Mouse (Mus musculus) limb, embryonic 14.5 days (tissue): Measurements from ENCODE around the gene Rab3il1. TPM values are rescaled to one million over a fixed set of nuclear protein-coding genes. Genes with fewer than 3 reads are reported as not detected.

Experiments
- ATAC-seq: fragments of 200-750 bp; cut with Nextera tagmentation; 2 replicates; pipeline ENCODE4 v1.8.0; 2017; ENCODE audit warnings: low read depth, moderate number of reproducible peaks, moderate TSS enrichment; ENCODE audit not compliant: low FRiP score
- DNase-seq: peaks from one replicate; pipeline ENCODE4 v3.0.0-alpha.2; 2015; ENCODE audit warnings: low spot score
- H3K27ac ChIP-seq: fragments of 300-500 bp; sonication (generic); replicated peaks from 2 replicates; pipeline ENCODE4 v1.5.1; 2014; ENCODE audit warnings: low read depth, mild to moderate bottlenecking, low read length, moderate library complexity, mixed read lengths
- H3K27me3 ChIP-seq: fragments of 300-500 bp; sonication (generic); 2 replicates; pipeline ENCODE4 v1.6.1; 2014; ENCODE audit warnings: low read length, mixed read lengths; ENCODE audit not compliant: control insufficient read depth, insufficient read depth
- H3K36me3 ChIP-seq: fragments of 300-500 bp; sonication (generic); 2 replicates; pipeline ENCODE4 v1.6.1; 2014; ENCODE audit warnings: mild to moderate bottlenecking, low read length, moderate library complexity, mixed read lengths; ENCODE audit not compliant: control insufficient read depth, insufficient read depth
- H3K4me1 ChIP-seq: fragments of 300-500 bp; sonication (generic); 2 replicates; pipeline ENCODE4 v1.6.1; 2014; ENCODE audit warnings: antibody characterized with exemption, low read length, mixed read lengths; ENCODE audit not compliant: control insufficient read depth, insufficient read depth
- H3K4me2 ChIP-seq: fragments of 300-500 bp; sonication (generic); replicated peaks from 2 replicates; pipeline ENCODE4 v1.6.1; 2014; ENCODE audit warnings: low read depth, mild to moderate bottlenecking, low read length, moderate library complexity; ENCODE audit not compliant: severe bottlenecking
- H3K4me3 ChIP-seq: fragments of 300-500 bp; sonication (generic); replicated peaks from 2 replicates; pipeline ENCODE4 v1.5.1; 2014; ENCODE audit warnings: low read length
- H3K9ac ChIP-seq: fragments of 300-500 bp; sonication (generic); 2 replicates; pipeline ENCODE4 v1.6.1; 2014; ENCODE audit warnings: mild to moderate bottlenecking, low read depth, low read length, moderate library complexity; ENCODE audit not compliant: severe bottlenecking
- H3K9me3 ChIP-seq: fragments of 300-500 bp; sonication (generic); 2 replicates; pipeline ENCODE4 v1.6.1; 2016; ENCODE audit warnings: low read length; ENCODE audit not compliant: control insufficient read depth
- POLR2A ChIP-seq: fragments of 200-500 bp; IDR thresholded peaks from 2 replicates; pipeline ENCODE4 v1.8.0; 2012; ENCODE audit warnings: inconsistent platforms, mild to moderate bottlenecking, moderate library complexity, borderline replicate concordance; ENCODE audit not compliant: insufficient read depth, insufficient read length; ENCODE audit errors: extremely low read depth
- WGBS: fragments of 180-500 bp; shearing (Covaris S2); extraction: QIAGEN DNeasy Blood & Tissue Kit; methylation state at CpG from one replicate; pipeline ENCODE4 v1.1.7; 2014; 5-methylcytosine and 5-hydroxymethylcytosine counted together
- polyA plus RNA-seq, 2 experiments: library from polyadenylated mRNA; depleted of rRNA in 1 of 2; stranded (reverse) in 1 of 2; unstranded in 1 of 2; fragments of >200 nt; fragmentation: Nextera tagmentation in 1 of 2; extraction: Ambion mirVana in 1 of 2; gene quantifications; 2 replicates each; pipeline versions ENCODE4 v1.2.1 to v1.2.3; 2012 to 2014

Rab3il1 gene
- polyA plus RNA-seq, 2 experiments: 36.1 to 43.9 TPM

GRCm38 (mm10) chr19:10059911-10060567 is 58.6 kb downstream of the Rab3il1 start:
- peak; percentile 54; the same call in 1 of the 2 replicates for ATAC-seq
- no peak for TF ChIP-seq POLR2A
- no peak overlapping the region for H3K4me2 ChIP-seq

GRCm38 (mm10) chr19:10060783-10061590 is 59.5 kb downstream of the Rab3il1 start:
- DNase-seq (no peak), ATAC-seq (no peak)
- Histone ChIP-seq H3K9me3 (no peaks in the 10 kb centered on the region), H3K4me2 (no peak overlapping the region), H3K27me3 (no peaks in the 10 kb centered on the region), H3K9ac (no peak overlapping the region), H3K36me3 (peaks cover 57% of the 10 kb centered on the region), H3K4me3 (no peak overlapping the region), H3K27ac (no peak overlapping the region), H3K4me1 (peaks cover 10% of the 10 kb centered on the region)
- WGBS: 57% methylated on average over 8 of the region's 8 CpGs
- TF ChIP-seq POLR2A: no peak

More at GRCm38 (mm10) chr19:10059911-10060567, 58.6 kb downstream of the Rab3il1 start:
- 64% methylated on average over 10 of the region's 10 CpGs for WGBS
- DNase-seq: peak; percentile 62
- peaks cover 10% of the 10 kb centered on the region for H3K4me1 ChIP-seq
- H3K9ac ChIP-seq: no peak overlapping the region
- H3K4me3 ChIP-seq: no peak overlapping the region
- no peaks in the 10 kb centered on the region for H3K27me3 ChIP-seq
- H3K9me3 ChIP-seq: no peaks in the 10 kb centered on the region
- no peak overlapping the region for H3K27ac ChIP-seq
- peaks cover 51% of the 10 kb centered on the region for H3K36me3 ChIP-seq

- DNase-seq: no peak
Measured at GRCm38 (mm10) chr19:10061624-10062023, 60.2 kb downstream of the Rab3il1 start.

DNA sequence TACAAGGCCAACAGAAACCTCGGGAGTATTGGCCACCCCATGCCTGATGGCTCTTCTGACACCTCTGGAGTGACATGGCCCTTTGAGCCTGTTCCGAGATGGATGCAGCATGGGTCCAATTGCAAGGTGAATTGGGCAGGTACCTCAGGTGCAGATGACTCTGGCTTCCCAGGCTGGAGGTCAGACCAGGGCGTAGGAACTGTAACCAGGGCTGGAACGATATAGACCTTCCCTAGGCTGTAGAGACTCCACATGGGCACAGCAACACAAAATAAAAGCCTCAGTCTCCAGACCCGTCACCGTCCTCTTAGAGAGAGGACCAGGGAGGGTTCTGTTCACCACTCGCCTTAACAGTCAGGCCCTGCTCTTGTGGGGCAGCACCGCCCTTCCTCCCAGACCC is 60.8 kb downstream of the Rab3il1 start:
- DNase-seq (no peak), ATAC-seq (no peak)
- Histone ChIP-seq H3K27me3 (no peaks in the 10 kb centered on the region), H3K4me2 (no peak overlapping the region), H3K9ac (no peak overlapping the region), H3K9me3 (no peaks in the 10 kb centered on the region), H3K4me1 (peaks cover 8% of the 10 kb centered on the region), H3K36me3 (peaks cover 62% of the 10 kb centered on the region), H3K27ac (no peak overlapping the region), H3K4me3 (no peak overlapping the region)
- 87% methylated on average over 8 of the region's 8 CpGs for WGBS
- no peak for TF ChIP-seq POLR2A

More at GRCm38 (mm10) chr19:10061624-10062023, 60.2 kb downstream of the Rab3il1 start:
- no peaks in the 10 kb centered on the region for H3K9me3 ChIP-seq
- peaks cover 10% of the 10 kb centered on the region for H3K4me1 ChIP-seq
- no peak overlapping the region for H3K4me3 ChIP-seq
- TF ChIP-seq POLR2A: no peak
- no peak overlapping the region for H3K4me2 ChIP-seq
- peaks cover 57% of the 10 kb centered on the region for H3K36me3 ChIP-seq
- no peak for ATAC-seq
- H3K27ac ChIP-seq: no peak overlapping the region
- no peak overlapping the region for H3K9ac ChIP-seq
- WGBS: 97% methylated on average over 2 of the region's 2 CpGs
- no peaks in the 10 kb centered on the region for H3K27me3 ChIP-seq

DNA sequence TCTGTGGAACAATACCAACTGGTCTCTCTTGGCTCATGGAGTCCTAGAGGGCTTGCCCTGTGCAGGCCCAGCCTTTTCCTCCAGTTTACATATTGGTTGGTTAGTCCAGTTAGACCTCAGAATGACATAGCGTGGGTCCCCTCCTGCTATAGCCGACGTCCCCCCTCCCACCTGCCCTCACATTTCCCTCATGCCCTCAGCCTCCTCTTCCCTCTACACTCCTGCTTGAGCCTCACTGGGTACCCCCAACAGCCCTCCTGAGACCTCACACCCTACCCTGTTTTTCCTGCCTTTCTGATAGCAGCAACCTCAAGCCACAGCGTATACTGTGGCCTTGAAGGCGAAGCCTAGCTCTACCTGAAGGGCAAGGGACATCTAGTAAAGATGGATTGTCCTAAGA is 61.4 kb downstream of the Rab3il1 start:
- no peak for TF ChIP-seq POLR2A
- Histone ChIP-seq H3K4me1 (peaks cover 3% of the 10 kb centered on the region), H3K36me3 (peaks cover 68% of the 10 kb centered on the region), H3K9ac (no peak overlapping the region), H3K4me3 (no peak overlapping the region), H3K27ac (no peak overlapping the region), H3K4me2 (no peak overlapping the region), H3K27me3 (no peaks in the 10 kb centered on the region), H3K9me3 (no peaks in the 10 kb centered on the region)
- WGBS: 92% methylated on average over 5 of the region's 5 CpGs
- DNase-seq (no peak), ATAC-seq (no peak)
